ENCODE assay signal across 11 mouse cellular contexts in the genomic region with DNA sequence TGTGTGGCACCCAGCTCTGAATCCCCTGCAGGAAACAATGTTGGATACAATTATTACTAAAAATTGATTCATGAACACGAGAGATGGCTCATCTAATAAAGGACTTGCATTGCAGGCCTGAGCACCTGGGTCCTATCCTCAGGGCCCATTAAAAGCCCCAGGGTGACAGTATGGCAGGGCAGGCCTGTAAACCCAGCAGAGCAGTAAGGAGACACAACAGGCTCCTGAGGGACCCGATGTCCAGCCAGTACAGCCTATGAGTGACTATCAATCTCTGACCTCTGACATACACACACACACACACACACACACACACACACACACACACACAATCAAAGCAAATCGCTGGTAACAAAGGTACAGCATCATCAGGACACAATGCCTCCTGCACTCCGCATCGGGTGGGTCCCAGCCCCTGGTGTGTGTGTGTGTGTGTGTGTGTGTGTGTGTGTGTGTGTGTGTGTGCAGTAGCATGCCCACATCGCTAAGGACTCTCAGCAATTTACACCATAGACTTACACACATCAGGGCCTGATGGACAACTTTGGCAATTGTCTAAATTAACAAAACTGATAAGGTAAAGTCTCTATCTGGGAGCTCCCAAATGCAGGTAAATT.
DNase-seq lines count a peak whose midpoint lies in the region; ATAC-seq lines count a peak whose summit lies in the region.
"Had no signal": no experiment of that assay in that cellular context is flagged by ENCODE, and none has a peak within 500 bp of the region (broad histone marks: within the 10 kb centered on the region; RNA-seq: fewer than 3 reads in every experiment).

No protein-coding gene starts in this region.

- no peaks in the 10 kb centered on the region for H3K36me3 ChIP-seq in kidney, embryonic 14.5 days (ENCODE audit: control insufficient read depth, insufficient read depth, low read length)
- H3K36me3 ChIP-seq in forebrain, embryonic 14.5 days (ENCODE audit: control insufficient read depth, insufficient read depth, low read length): no peaks in the 10 kb centered on the region
- no peaks in the 10 kb centered on the region for H3K36me3 ChIP-seq in hindbrain, embryonic 11.5 days (ENCODE audit: control insufficient read depth, insufficient read depth, low read length)
- H3K36me3 ChIP-seq in midbrain, embryonic 15.5 days (replicated peaks): no peaks in the 10 kb centered on the region
- H3K36me3 ChIP-seq: embryonic facial prominence, embryonic 12.5 days; liver, embryonic 12.5 days had no signal

- no peak for DNase-seq in kidney, postnatal 4 days
- DNase-seq in forebrain, embryonic 14.5 days (ENCODE audit: low spot score): no peak
- no peak for DNase-seq in hindbrain, embryonic 11.5 days (ENCODE audit: low spot score)
- DNase-seq in cerebellum, adult 11-12 months: no peak
- no peak for DNase-seq in cerebellum, postnatal 25 days
- no peak for DNase-seq in B cell, adult 2 months

- ATAC-seq in kidney, embryonic 14.5 days (ENCODE audit: low FRiP score, low TSS enrichment): no peak
- ATAC-seq in forebrain, embryonic 14.5 days: peak; percentile 26
- peak; percentile 53 for ATAC-seq in hindbrain, embryonic 11.5 days (ENCODE audit: low FRiP score)
- ATAC-seq in midbrain, embryonic 15.5 days (replicated peaks): peak; percentile 46; the same call in 1 of the 2 replicates
- ATAC-seq: liver, embryonic 12.5 days had no signal

- no peak overlapping the region for H3K4me3 ChIP-seq in kidney, embryonic 14.5 days (ENCODE audit: low read length)
- no peak overlapping the region for H3K4me3 ChIP-seq in forebrain, embryonic 14.5 days (ENCODE audit: low read depth, low read length)
- no peak overlapping the region for H3K4me3 ChIP-seq in hindbrain, embryonic 11.5 days (ENCODE audit: low read depth, low read length)
- no peak overlapping the region for H3K4me3 ChIP-seq in midbrain, embryonic 15.5 days
- H3K4me3 ChIP-seq: embryonic facial prominence, embryonic 12.5 days; liver, embryonic 12.5 days had no signal

- 0 out of 2 replicates have a peak overlapping the region, but pooled peaks have one; percentile 12 for H3K27ac ChIP-seq in kidney, embryonic 14.5 days (ENCODE audit: low read depth, low read length)
- 0 out of 2 replicates have a peak overlapping the region, but pooled peaks have one; percentile 9 for H3K27ac ChIP-seq in forebrain, embryonic 14.5 days (ENCODE audit: low read depth, low read length)
- H3K27ac ChIP-seq in hindbrain, embryonic 11.5 days (ENCODE audit: low read depth, low read length): no peak overlapping the region
- peak overlapping the region; percentile 65 for H3K27ac ChIP-seq in midbrain, embryonic 15.5 days
- H3K27ac ChIP-seq: embryonic facial prominence, embryonic 12.5 days; liver, embryonic 12.5 days had no signal

- H3K9me3 ChIP-seq in kidney, embryonic 14.5 days (ENCODE audit: control insufficient read depth, low read length): peaks cover 2% of the 10 kb centered on the region; the same call in 1 of the 2 replicates
- no peaks in the 10 kb centered on the region for H3K9me3 ChIP-seq in forebrain, embryonic 14.5 days (replicated peaks; ENCODE audit: control insufficient read depth, low read length)
- no peaks in the 10 kb centered on the region for H3K9me3 ChIP-seq in hindbrain, embryonic 11.5 days (ENCODE audit: control insufficient read depth, low read length)
- no peaks in the 10 kb centered on the region for H3K9me3 ChIP-seq in midbrain, embryonic 15.5 days
- H3K9me3 ChIP-seq: embryonic facial prominence, embryonic 12.5 days; liver, embryonic 12.5 days had no signal

- no peak overlapping the region for H3K9ac ChIP-seq in kidney, embryonic 14.5 days (ENCODE audit: low read depth, low read length)
- no peak overlapping the region for H3K9ac ChIP-seq in forebrain, embryonic 14.5 days (ENCODE audit: low read length)
- no peak overlapping the region for H3K9ac ChIP-seq in hindbrain, embryonic 11.5 days (ENCODE audit: low read depth, low read length)
- no peak overlapping the region for H3K9ac ChIP-seq in midbrain, embryonic 15.5 days
- H3K9ac ChIP-seq: embryonic facial prominence, embryonic 12.5 days; liver, embryonic 12.5 days had no signal

- H3K4me1 ChIP-seq in kidney, embryonic 14.5 days (ENCODE audit: control insufficient read depth, insufficient read depth, low read length): peaks cover 11% of the 10 kb centered on the region
- peaks cover 12% of the 10 kb centered on the region for H3K4me1 ChIP-seq in forebrain, embryonic 14.5 days (ENCODE audit: control insufficient read depth, insufficient read depth, low read length)
- peaks cover 7% of the 10 kb centered on the region; the same call in 1 of the 2 replicates for H3K4me1 ChIP-seq in hindbrain, embryonic 11.5 days (replicated peaks; ENCODE audit: control insufficient read depth, insufficient read depth, low read length)
- H3K4me1 ChIP-seq in midbrain, embryonic 15.5 days: peaks cover 17% of the 10 kb centered on the region
- H3K4me1 ChIP-seq: liver, embryonic 12.5 days had no signal

- no peak overlapping the region for H3K4me2 ChIP-seq in kidney, embryonic 14.5 days (replicated peaks; ENCODE audit: low read depth, low read length)
- H3K4me2 ChIP-seq in forebrain, embryonic 14.5 days (ENCODE audit: low read length): no peak overlapping the region
- no peak overlapping the region for H3K4me2 ChIP-seq in hindbrain, embryonic 11.5 days (replicated peaks; ENCODE audit: low read depth, low read length)
- no peak overlapping the region for H3K4me2 ChIP-seq in midbrain, embryonic 15.5 days
- H3K4me2 ChIP-seq: embryonic facial prominence, embryonic 12.5 days; liver, embryonic 12.5 days had no signal

- 78% methylated on average over 6 of the region's 6 CpGs for WGBS in kidney, embryonic 14.5 days
- 62% methylated on average over 6 of the region's 6 CpGs for WGBS in forebrain, embryonic 14.5 days
- 63% methylated on average over 6 of the region's 6 CpGs for WGBS in hindbrain, embryonic 11.5 days
- 64% methylated on average over 6 of the region's 6 CpGs for WGBS in midbrain, embryonic 15.5 days

- no peaks in the 10 kb centered on the region for H3K27me3 ChIP-seq in kidney, embryonic 14.5 days (ENCODE audit: control insufficient read depth, insufficient read depth, low read length)
- no peaks in the 10 kb centered on the region for H3K27me3 ChIP-seq in forebrain, embryonic 14.5 days (replicated peaks; ENCODE audit: control insufficient read depth, insufficient read depth, low read length)
- H3K27me3 ChIP-seq in hindbrain, embryonic 11.5 days (ENCODE audit: control insufficient read depth, insufficient read depth, low read length): no peaks in the 10 kb centered on the region
- H3K27me3 ChIP-seq in midbrain, embryonic 15.5 days (replicated peaks): no peaks in the 10 kb centered on the region
- H3K27me3 ChIP-seq: embryonic facial prominence, embryonic 12.5 days; liver, embryonic 12.5 days; Patski had no signal
